In genomic region chr8:84148531-84148850, GRCm38 (mm10) we compare ENCODE assay signal across 9 mouse cellular contexts. TPM values are rescaled to one million over a fixed set of nuclear protein-coding genes. Genes with fewer than 3 reads are reported as not detected.
DNase-seq lines count a peak whose midpoint lies in the region; ATAC-seq and TF ChIP-seq lines count a peak whose summit lies in the region.
"Had no signal": no experiment of that assay in that cellular context is flagged by ENCODE, and none has a peak within 500 bp of the region (broad histone marks: within the 10 kb centered on the region; RNA-seq: fewer than 3 reads in every experiment).

No protein-coding gene starts in this region.

- H3K4me1 ChIP-seq in forebrain, postnatal 0 days (ENCODE audit: insufficient read depth): peaks cover 18% of the 10 kb centered on the region
- peaks cover 14% of the 10 kb centered on the region for H3K4me1 ChIP-seq in limb, embryonic 14.5 days (ENCODE audit: control insufficient read depth, insufficient read depth, low read length)
- peaks cover 17% of the 10 kb centered on the region for H3K4me1 ChIP-seq in stomach, embryonic 14.5 days (ENCODE audit: control insufficient read depth, insufficient read depth, low read length)

- H3K27me3 ChIP-seq in forebrain, postnatal 0 days (ENCODE audit: insufficient read depth, low read length): no peaks in the 10 kb centered on the region
- no peaks in the 10 kb centered on the region for H3K27me3 ChIP-seq in limb, embryonic 14.5 days (ENCODE audit: control insufficient read depth, insufficient read depth, low read length)
- H3K27me3 ChIP-seq in stomach, embryonic 14.5 days (ENCODE audit: control insufficient read depth, insufficient read depth, low read length): no peaks in the 10 kb centered on the region
- H3K27me3 ChIP-seq: Patski had no signal

- 85% methylated on average over 5 of the region's 5 CpGs for WGBS in forebrain, postnatal 0 days
- 92% methylated on average over 5 of the region's 5 CpGs for WGBS in limb, embryonic 14.5 days
- WGBS in stomach, embryonic 14.5 days: 85% methylated on average over 5 of the region's 5 CpGs

- H3K9ac ChIP-seq in forebrain, postnatal 0 days: no peak overlapping the region
- H3K9ac ChIP-seq in limb, embryonic 14.5 days (ENCODE audit: low read depth, low read length, severe bottlenecking): no peak overlapping the region
- no peak overlapping the region for H3K9ac ChIP-seq in stomach, embryonic 14.5 days (replicated peaks; ENCODE audit: low read depth, low read length)

- DNase-seq in layer of hippocampus, adult 2 months (ENCODE audit: low spot score in 2 of 2): no peak
- no peak for DNase-seq in layer of hippocampus, postnatal 25 days (ENCODE audit: extremely low spot score in 1 of 2, low spot score in 1 of 2)
- DNase-seq in forebrain, postnatal 0 days: no peak
- no peak for DNase-seq in limb, embryonic 14.5 days (ENCODE audit: low spot score)
- no peak for DNase-seq in thymus, postnatal 0 days (ENCODE audit: low spot score)
- no peak for DNase-seq in urinary bladder, adult 2 months (ENCODE audit: low spot score)

- TF ChIP-seq CTCF in layer of hippocampus, adult 2 months (conservative IDR thresholded peaks at IDR 0.05): no peak
- TF ChIP-seq CTCF in forebrain, postnatal 0 days (IDR thresholded peaks at IDR 0.05; ENCODE audit: low read depth): no peak

- H3K4me3 ChIP-seq in layer of hippocampus, adult 2 months: peak overlapping the region; percentile 61; the same call in 1 of the 2 replicates
- H3K4me3 ChIP-seq in forebrain, postnatal 0 days (ENCODE audit: low read depth, low read length): peak overlapping the region; percentile 63; the same call in 1 of the 2 replicates
- H3K4me3 ChIP-seq in limb, embryonic 14.5 days (replicated peaks; ENCODE audit: low read length): peak overlapping the region; percentile 65; the same call in 1 of the 2 replicates
- peak overlapping the region; percentile 63; the same call in 1 of the 2 replicates for H3K4me3 ChIP-seq in stomach, embryonic 14.5 days (ENCODE audit: low read depth, low read length)

- H3K27ac ChIP-seq in layer of hippocampus, adult 2 months: no peak overlapping the region
- H3K27ac ChIP-seq in forebrain, postnatal 0 days (ENCODE audit: low read depth, low read length): no peak overlapping the region
- H3K27ac ChIP-seq in limb, embryonic 14.5 days (replicated peaks; ENCODE audit: low read depth, low read length): no peak overlapping the region
- H3K27ac ChIP-seq in stomach, embryonic 14.5 days (ENCODE audit: low read length): no peak overlapping the region

- H3K9me3 ChIP-seq in forebrain, postnatal 0 days (ENCODE audit: low read length): no peaks in the 10 kb centered on the region
- H3K9me3 ChIP-seq in limb, embryonic 14.5 days (ENCODE audit: control insufficient read depth, low read length): no peaks in the 10 kb centered on the region
- no peaks in the 10 kb centered on the region for H3K9me3 ChIP-seq in stomach, embryonic 14.5 days (ENCODE audit: control insufficient read depth, low read depth, low read length)

- no peak for TF ChIP-seq POLR2A in limb, embryonic 14.5 days (IDR thresholded peaks at IDR 0.05; ENCODE audit: borderline replicate concordance, extremely low read depth, insufficient read depth, insufficient read length)

- no peak for ATAC-seq in forebrain, postnatal 0 days
- ATAC-seq in limb, embryonic 14.5 days (ENCODE audit: low FRiP score, low read depth): no peak
- no peak for ATAC-seq in stomach, embryonic 14.5 days (ENCODE audit: insufficient number of reproducible peaks, insufficient read depth, low FRiP score, low read depth)
- ATAC-seq in inflammation-experienced regulatory T-cells, adult 6 months: no peak

- peak overlapping the region; percentile 88 for H3K4me2 ChIP-seq in forebrain, postnatal 0 days (ENCODE audit: low read depth)
- H3K4me2 ChIP-seq in limb, embryonic 14.5 days (replicated peaks; ENCODE audit: low read depth, low read length, severe bottlenecking): no peak overlapping the region
- peak overlapping the region; percentile 88; the same call in 1 of the 2 replicates for H3K4me2 ChIP-seq in stomach, embryonic 14.5 days (replicated peaks; ENCODE audit: low read depth, low read length)

- peaks cover 15% of the 10 kb centered on the region for H3K36me3 ChIP-seq in forebrain, postnatal 0 days (ENCODE audit: insufficient read depth)
- H3K36me3 ChIP-seq in limb, embryonic 14.5 days (ENCODE audit: control insufficient read depth, insufficient read depth, low read length): peaks cover 10% of the 10 kb centered on the region
- peaks cover 5% of the 10 kb centered on the region for H3K36me3 ChIP-seq in stomach, embryonic 14.5 days (ENCODE audit: control insufficient read depth, insufficient read depth, low read length)

RNA-seq across cellular contexts. Expression of gene 4930432K21Rik, which starts 0.7 kb away (rescaled TPM):
- 1 to 10 TPM; 2.1 to 2.9 TPM for total RNA-seq in layer of hippocampus, adult 2 months (2021)
- total RNA-seq in layer of hippocampus, postnatal 25 days (2021): 1 to 10 TPM; 1.4 to 2.1 TPM
- 3.5 and 6.0 TPM in 2 replicates for total RNA-seq in forebrain, postnatal 0 days (2014; rRNA removed)
- 2.4 and 3.3 TPM in 2 replicates for polyA plus RNA-seq in forebrain, postnatal 0 days (2015; fragmentation: Nextera tagmentation; extraction: Ambion mirVana)
- polyA plus RNA-seq in limb, embryonic 14.5 days (2012; rRNA removed): 1.7 TPM in 2 replicates
- 0.44 and 0.72 TPM in 2 replicates for polyA plus RNA-seq in limb, embryonic 14.5 days (2014; fragmentation: Nextera tagmentation; extraction: Ambion mirVana)
- polyA plus RNA-seq in stomach, embryonic 14.5 days (2014; fragmentation: Nextera tagmentation; extraction: Ambion mirVana): 0.59 and 0.94 TPM in 2 replicates
- polyA plus RNA-seq in thymus, postnatal 0 days (2015; fragmentation: Nextera tagmentation; extraction: Ambion mirVana): 1.3 and 1.4 TPM in 2 replicates
- 1 to 10 TPM in 2 of 3 experiments, not detected in 1; 1.5 to 1.6 TPM for polyA plus RNA-seq in inflammation-experienced regulatory T-cells, adult 6 months (2017; shearing (Covaris generic))
- polyA plus RNA-seq in urinary bladder, adult 2 months (2012; rRNA removed): 0.62 and 0.74 TPM in 2 replicates

RNA-seq across cellular contexts. Expression of gene Cc2d1a, which starts 0.8 kb away (rescaled TPM):
- total RNA-seq in layer of hippocampus, adult 2 months (2021): 10 to 100 TPM; 53.2 to 57.8 TPM
- total RNA-seq in layer of hippocampus, postnatal 25 days (2021): 10 to 100 TPM; 52.6 to 54.0 TPM
- 64.2 and 70.1 TPM in 2 replicates for total RNA-seq in forebrain, postnatal 0 days (2014; rRNA removed)
- 36.3 and 48.4 TPM in 2 replicates for polyA plus RNA-seq in forebrain, postnatal 0 days (2015; fragmentation: Nextera tagmentation; extraction: Ambion mirVana)
- 30.9 and 34.3 TPM in 2 replicates for polyA plus RNA-seq in limb, embryonic 14.5 days (2012; rRNA removed)
- polyA plus RNA-seq in limb, embryonic 14.5 days (2014; fragmentation: Nextera tagmentation; extraction: Ambion mirVana): 21.6 and 22.9 TPM in 2 replicates
- polyA plus RNA-seq in stomach, embryonic 14.5 days (2014; fragmentation: Nextera tagmentation; extraction: Ambion mirVana): 17.9 and 18.2 TPM in 2 replicates
- 18.9 and 20.1 TPM in 2 replicates for polyA plus RNA-seq in thymus, postnatal 0 days (2015; fragmentation: Nextera tagmentation; extraction: Ambion mirVana)
- polyA plus RNA-seq in inflammation-experienced regulatory T-cells, adult 6 months (2017; shearing (Covaris generic)): 10 to 100 TPM; 13.9 to 24.2 (median 21.3) TPM
- 18.5 and 22.3 TPM in 2 replicates for polyA plus RNA-seq in urinary bladder, adult 2 months (2012; rRNA removed)

RNA-seq across cellular contexts. Expression of gene Podnl1, which starts 22.7 kb away (rescaled TPM):
- total RNA-seq in layer of hippocampus, adult 2 months (2021): not detected
- not detected for total RNA-seq in layer of hippocampus, postnatal 25 days (2021)
- total RNA-seq in forebrain, postnatal 0 days (2014; rRNA removed): 0.08 and 0.24 TPM in 2 replicates
- polyA plus RNA-seq in forebrain, postnatal 0 days (2015; fragmentation: Nextera tagmentation; extraction: Ambion mirVana): 0.09 and 0.23 TPM in 2 replicates
- polyA plus RNA-seq in limb, embryonic 14.5 days (2012; rRNA removed): 4.9 and 6.7 TPM in 2 replicates
- polyA plus RNA-seq in limb, embryonic 14.5 days (2014; fragmentation: Nextera tagmentation; extraction: Ambion mirVana): 1.3 and 1.5 TPM in 2 replicates
- 0.18 and 0.20 TPM in 2 replicates for polyA plus RNA-seq in stomach, embryonic 14.5 days (2014; fragmentation: Nextera tagmentation; extraction: Ambion mirVana)
- 2.1 and 2.3 TPM in 2 replicates for polyA plus RNA-seq in thymus, postnatal 0 days (2015; fragmentation: Nextera tagmentation; extraction: Ambion mirVana)
- 10 to 100 TPM in 1 of 3 experiments, 1 to 10 TPM in 2; 8.5 to 32.9 (median 8.7) TPM for polyA plus RNA-seq in inflammation-experienced regulatory T-cells, adult 6 months (2017; shearing (Covaris generic))
- 0.66 and 1.1 TPM in 2 replicates for polyA plus RNA-seq in urinary bladder, adult 2 months (2012; rRNA removed)

RNA-seq across cellular contexts. Expression of gene Nanos3, which starts 36.5 kb away (rescaled TPM):
- total RNA-seq in layer of hippocampus, adult 2 months (2021): 1 to 10 TPM; 2.6 to 5.0 TPM
- total RNA-seq in layer of hippocampus, postnatal 25 days (2021): 1 to 10 TPM; 2.6 to 3.0 TPM
- 1.7 and 3.2 TPM in 2 replicates for total RNA-seq in forebrain, postnatal 0 days (2014; rRNA removed)
- polyA plus RNA-seq in forebrain, postnatal 0 days (2015; fragmentation: Nextera tagmentation; extraction: Ambion mirVana): 10.0 and 13.3 TPM in 2 replicates
- polyA plus RNA-seq in limb, embryonic 14.5 days (2012; rRNA removed): 3.0 and 4.8 TPM in 2 replicates
- 5.4 and 5.8 TPM in 2 replicates for polyA plus RNA-seq in limb, embryonic 14.5 days (2014; fragmentation: Nextera tagmentation; extraction: Ambion mirVana)
- 3.3 and 5.0 TPM in 2 replicates for polyA plus RNA-seq in stomach, embryonic 14.5 days (2014; fragmentation: Nextera tagmentation; extraction: Ambion mirVana)
- 5.3 and 6.2 TPM in 2 replicates for polyA plus RNA-seq in thymus, postnatal 0 days (2015; fragmentation: Nextera tagmentation; extraction: Ambion mirVana)
- not detected for polyA plus RNA-seq in inflammation-experienced regulatory T-cells, adult 6 months (2017; shearing (Covaris generic))
- 0.13 TPM in 1 of 2 replicates, not detected in the other for polyA plus RNA-seq in urinary bladder, adult 2 months (2012; rRNA removed)

RNA-seq across cellular contexts. Expression of gene Dcaf15, which starts 43.9 kb away (rescaled TPM):
- 10 to 100 TPM; 21.2 to 22.5 TPM for total RNA-seq in layer of hippocampus, adult 2 months (2021)
- 10 to 100 TPM; 18.5 to 19.1 TPM for total RNA-seq in layer of hippocampus, postnatal 25 days (2021)
- total RNA-seq in forebrain, postnatal 0 days (2014; rRNA removed): 49.5 and 63.2 TPM in 2 replicates
- 16.3 and 17.2 TPM in 2 replicates for polyA plus RNA-seq in forebrain, postnatal 0 days (2015; fragmentation: Nextera tagmentation; extraction: Ambion mirVana)
- 79.5 and 103 TPM in 2 replicates for polyA plus RNA-seq in limb, embryonic 14.5 days (2012; rRNA removed)
- polyA plus RNA-seq in limb, embryonic 14.5 days (2014; fragmentation: Nextera tagmentation; extraction: Ambion mirVana): 8.7 and 11.5 TPM in 2 replicates
- polyA plus RNA-seq in stomach, embryonic 14.5 days (2014; fragmentation: Nextera tagmentation; extraction: Ambion mirVana): 9.0 and 10.8 TPM in 2 replicates
- polyA plus RNA-seq in thymus, postnatal 0 days (2015; fragmentation: Nextera tagmentation; extraction: Ambion mirVana): 14.7 and 18.1 TPM in 2 replicates
- polyA plus RNA-seq in inflammation-experienced regulatory T-cells, adult 6 months (2017; shearing (Covaris generic)): 10 to 100 TPM; 16.6 to 20.0 (median 18.6) TPM
- 20.4 and 26.6 TPM in 2 replicates for polyA plus RNA-seq in urinary bladder, adult 2 months (2012; rRNA removed)
